Mouse (Mus musculus): Measurements from ENCODE around the gene Msh5. TPM values are rescaled to one million over a fixed set of nuclear protein-coding genes. Genes with fewer than 3 reads are reported as not detected.

Gene Msh5
- polyA plus RNA-seq, 1 experiment = 17.2 TPM

DNA sequence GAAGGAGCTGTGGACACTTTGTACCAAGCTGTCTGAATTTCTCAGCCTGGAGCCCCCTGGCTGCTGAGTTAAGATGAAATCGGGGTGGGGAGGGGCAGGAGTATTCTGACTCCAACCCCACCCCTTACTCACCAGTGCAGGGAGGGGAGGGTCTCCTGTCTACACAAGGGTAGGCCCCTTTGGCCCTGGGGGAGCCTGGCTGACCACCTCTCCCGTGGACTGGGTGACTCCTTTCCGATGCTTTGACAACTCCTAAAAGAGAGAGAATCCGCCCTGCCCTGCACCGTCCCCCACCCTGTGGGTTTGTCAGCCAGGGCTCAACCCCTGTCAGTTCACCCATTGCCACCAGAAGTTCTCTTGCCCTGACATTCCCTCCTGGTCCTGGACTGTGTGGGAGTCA lies 20.3 kb downstream of the Msh5 start:
- no peak overlapping the region for H3K4me3 ChIP-seq (replicated peaks; ENCODE audit: control insufficient read depth, low read depth, low read length)
- H3K4me1 ChIP-seq (ENCODE audit: control insufficient read depth, insufficient read depth, low read length) = peaks cover 5% of the 10 kb centered on the region
- WGBS = 83% methylated on average over 5 of the region's 5 CpGs
- H3K27ac ChIP-seq (ENCODE audit: control insufficient read depth, insufficient read depth, low read depth, low read length, poor library complexity) = no peak overlapping the region
- TF ChIP-seq POLR2A (IDR thresholded peaks at IDR 0.05; ENCODE audit: borderline replicate concordance, control insufficient read depth, low read depth, low read length) (no peak), CTCF (IDR thresholded peaks at IDR 0.05; ENCODE audit: control insufficient read depth, insufficient read depth, low read length) (no peak)

- WGBS = 28% methylated on average over 10 of the region's 10 CpGs
- TF ChIP-seq CTCF (IDR thresholded peaks at IDR 0.05; ENCODE audit: control insufficient read depth, insufficient read depth, low read length) = no peak
- Histone ChIP-seq H3K4me3 (replicated peaks; ENCODE audit: control insufficient read depth, low read depth, low read length) (no peak overlapping the region), H3K27ac (ENCODE audit: control insufficient read depth, insufficient read depth, low read depth, low read length, poor library complexity) (no peak overlapping the region; the same call in 1 of the 2 replicates), H3K4me1 (ENCODE audit: control insufficient read depth, insufficient read depth, low read length) (peaks cover 4% of the 10 kb centered on the region)
Observed at GRCm38 (mm10) chr17:35024691-35025488, 21.7 kb downstream of the Msh5 start.

GRCm38 (mm10) chr17:35024261-35024660 lies 22.3 kb downstream of the Msh5 start:
- Histone ChIP-seq H3K27ac (ENCODE audit: control insufficient read depth, insufficient read depth, low read depth, low read length, poor library complexity) (no peak overlapping the region; the same call in 1 of the 2 replicates), H3K4me1 (ENCODE audit: control insufficient read depth, insufficient read depth, low read length) (peaks cover 3% of the 10 kb centered on the region), H3K4me3 (replicated peaks; ENCODE audit: control insufficient read depth, low read depth, low read length) (no peak overlapping the region)
- 54% methylated on average over 13 of the region's 13 CpGs for WGBS
- TF ChIP-seq CTCF (IDR thresholded peaks at IDR 0.05; ENCODE audit: control insufficient read depth, insufficient read depth, low read length) (no peak), POLR2A (IDR thresholded peaks at IDR 0.05; ENCODE audit: borderline replicate concordance, control insufficient read depth, low read depth, low read length) (no peak)

- 17% methylated on average over 4 of the region's 4 CpGs for WGBS
- Histone ChIP-seq H3K4me1 (ENCODE audit: control insufficient read depth, insufficient read depth, low read length) (peaks cover 2% of the 10 kb centered on the region), H3K4me3 (replicated peaks; ENCODE audit: control insufficient read depth, low read depth, low read length) (peak overlapping the region; percentile 14), H3K27ac (ENCODE audit: control insufficient read depth, insufficient read depth, low read depth, low read length, poor library complexity) (no peak overlapping the region)
- TF ChIP-seq POLR2A (IDR thresholded peaks at IDR 0.05; ENCODE audit: borderline replicate concordance, control insufficient read depth, low read depth, low read length) (no peak), CTCF (IDR thresholded peaks at IDR 0.05; ENCODE audit: control insufficient read depth, insufficient read depth, low read length) (no peak)
Observed at GRCm38 (mm10) chr17:35023756-35024155, 22.8 kb downstream of the Msh5 start.

DNA sequence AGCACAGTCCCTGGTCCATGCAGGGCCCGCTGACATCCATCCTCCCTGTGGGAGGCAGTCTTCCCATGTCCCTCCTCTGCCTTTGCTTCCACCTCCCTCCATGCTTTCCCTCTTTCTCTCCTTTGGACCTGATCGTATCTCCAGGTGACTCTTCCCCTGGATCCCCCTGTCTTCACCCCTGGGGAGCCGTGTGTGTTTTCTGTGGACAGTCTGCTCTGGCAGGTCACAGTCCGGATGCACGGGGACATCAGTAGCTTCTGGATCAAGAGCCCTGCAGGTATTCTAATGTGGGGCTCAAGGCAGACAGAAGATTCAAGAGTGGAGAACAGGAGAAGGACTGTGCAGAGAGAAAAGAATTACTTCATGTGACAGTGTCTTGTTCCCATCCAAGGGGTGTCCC lies 23.3 kb downstream of the Msh5 start:
- WGBS = 85% methylated on average over 5 of the region's 5 CpGs
- no peak overlapping the region for H3K4me3 ChIP-seq (replicated peaks; ENCODE audit: control insufficient read depth, low read depth, low read length)

DNA sequence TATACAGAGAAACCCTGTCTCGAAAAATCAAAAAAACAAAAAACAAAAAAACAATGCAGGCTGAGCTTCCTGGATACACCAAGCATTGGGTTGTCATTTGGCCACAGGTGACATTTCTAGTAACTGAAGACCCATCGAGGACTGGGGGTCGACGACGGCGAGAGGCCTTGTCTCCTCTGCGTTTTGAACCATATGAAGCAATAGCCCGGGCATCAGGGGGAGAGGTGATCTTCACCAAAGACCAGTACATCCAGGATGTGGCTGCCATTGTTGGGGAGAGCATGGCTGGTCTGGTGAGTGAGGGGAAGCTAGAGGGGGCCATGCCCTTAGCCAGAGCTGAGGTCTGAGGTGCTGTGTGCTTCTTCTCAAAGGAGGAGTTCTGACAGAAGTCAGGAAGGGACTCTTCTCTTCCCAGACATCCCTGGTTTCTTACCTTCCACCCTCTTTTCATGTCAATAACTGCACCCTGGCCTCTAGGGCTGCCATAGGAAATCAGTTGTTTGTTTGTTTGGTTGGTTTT lies 23.9 kb downstream of the Msh5 start:
- TF ChIP-seq CTCF (IDR thresholded peaks at IDR 0.05; ENCODE audit: control insufficient read depth, insufficient read depth, low read length) (no peak), POLR2A (IDR thresholded peaks at IDR 0.05; ENCODE audit: borderline replicate concordance, control insufficient read depth, low read depth, low read length) (no peak)
- Histone ChIP-seq H3K4me1 (ENCODE audit: control insufficient read depth, insufficient read depth, low read length) (peaks cover 2% of the 10 kb centered on the region), H3K27ac (ENCODE audit: control insufficient read depth, insufficient read depth, low read depth, low read length, poor library complexity) (no peak overlapping the region), H3K4me3 (replicated peaks; ENCODE audit: control insufficient read depth, low read depth, low read length) (no peak overlapping the region)
- WGBS = 86% methylated on average over 8 of the region's 8 CpGs

More for the DNA sequence above, 23.3 kb downstream of the Msh5 start:
- Histone ChIP-seq H3K27ac (ENCODE audit: control insufficient read depth, insufficient read depth, low read depth, low read length, poor library complexity) (no peak overlapping the region), H3K4me1 (ENCODE audit: control insufficient read depth, insufficient read depth, low read length) (peaks cover 2% of the 10 kb centered on the region)
- no peak for TF ChIP-seq CTCF (IDR thresholded peaks at IDR 0.05; ENCODE audit: control insufficient read depth, insufficient read depth, low read length)
- TF ChIP-seq POLR2A (IDR thresholded peaks at IDR 0.05; ENCODE audit: borderline replicate concordance, control insufficient read depth, low read depth, low read length) = no peak

GRCm38 (mm10) chr17:35021842-35022477 lies 24.6 kb downstream of the Msh5 start:
- TF ChIP-seq CTCF (IDR thresholded peaks at IDR 0.05; ENCODE audit: control insufficient read depth, insufficient read depth, low read length) (no peak), POLR2A (IDR thresholded peaks at IDR 0.05; ENCODE audit: borderline replicate concordance, control insufficient read depth, low read depth, low read length) (no peak)
- Histone ChIP-seq H3K4me3 (replicated peaks; ENCODE audit: control insufficient read depth, low read depth, low read length) (no peak overlapping the region), H3K27ac (ENCODE audit: control insufficient read depth, insufficient read depth, low read depth, low read length, poor library complexity) (no peak overlapping the region), H3K4me1 (ENCODE audit: control insufficient read depth, insufficient read depth, low read length) (peaks cover 2% of the 10 kb centered on the region)
- 40% methylated on average over 6 of the region's 6 CpGs for WGBS

DNA sequence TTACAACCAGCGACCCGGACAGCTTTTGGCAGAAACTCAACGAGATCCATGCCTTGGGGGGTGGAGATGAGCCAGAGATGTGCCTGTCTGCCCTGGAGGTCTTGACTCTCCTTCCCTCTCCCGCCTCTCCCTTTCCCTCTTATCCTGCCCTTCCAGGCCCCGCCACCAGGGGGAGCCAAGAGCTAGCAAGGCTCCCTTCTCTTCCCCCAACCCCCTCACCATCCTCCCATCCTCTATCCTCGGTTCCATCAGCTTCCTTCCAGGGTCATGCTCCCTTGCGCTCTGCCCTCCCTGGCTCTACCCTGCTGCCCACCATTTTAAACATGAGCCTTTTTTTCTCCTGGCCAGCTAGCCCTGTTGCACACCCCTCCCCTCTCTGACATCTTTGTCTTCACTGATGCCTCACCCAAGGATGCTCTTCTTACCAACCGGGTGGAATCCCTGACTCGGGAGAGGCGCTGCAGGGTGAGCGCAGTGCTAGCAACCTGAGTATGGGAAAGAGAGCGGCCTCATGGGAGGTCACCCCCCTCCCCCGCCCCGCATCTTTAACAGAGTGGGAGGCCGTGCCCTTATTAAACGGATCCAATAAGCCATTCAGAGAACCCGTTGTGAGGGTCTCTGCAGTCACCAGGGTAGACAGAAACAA lies 25.3 kb downstream of the Msh5 start:
- Histone ChIP-seq H3K4me1 (ENCODE audit: control insufficient read depth, insufficient read depth, low read length) (peaks cover 2% of the 10 kb centered on the region), H3K4me3 (replicated peaks; ENCODE audit: control insufficient read depth, low read depth, low read length) (no peak overlapping the region), H3K27ac (ENCODE audit: control insufficient read depth, insufficient read depth, low read depth, low read length, poor library complexity) (no peak overlapping the region)
- TF ChIP-seq CTCF (IDR thresholded peaks at IDR 0.05; ENCODE audit: control insufficient read depth, insufficient read depth, low read length) = peak; percentile 99
- TF ChIP-seq POLR2A (IDR thresholded peaks at IDR 0.05; ENCODE audit: borderline replicate concordance, control insufficient read depth, low read depth, low read length) = no peak
- WGBS = 20% methylated on average over 17 of the region's 17 CpGs

All from bone marrow, adult 2 months (tissue).